Mouse (Mus musculus): ENCODE data around the gene Kcnip4.

Gene Kcnip4

GRCm38 (mm10) chr5:48583431-48583830 lies 941.3 kb downstream of the Kcnip4 start:
- DNase-seq (ENCODE audit: low spot score in 2 of 2), result no peak

- no peak for DNase-seq (ENCODE audit: low spot score in 2 of 2)
Observed at GRCm38 (mm10) chr5:48563996-48564587, 960.6 kb downstream of the Kcnip4 start.

- no peak for DNase-seq (ENCODE audit: low spot score in 2 of 2)
Observed at GRCm38 (mm10) chr5:48551753-48552152, 973.0 kb downstream of the Kcnip4 start.

GRCm38 (mm10) chr5:48545825-48546224 lies 978.9 kb downstream of the Kcnip4 start:
- no peak for DNase-seq (ENCODE audit: low spot score in 2 of 2)

GRCm38 (mm10) chr5:48544784-48545734 lies 979.6 kb downstream of the Kcnip4 start:
- no peak for DNase-seq (ENCODE audit: low spot score in 2 of 2)

GRCm38 (mm10) chr5:48518035-48518434 lies 1006.7 kb downstream of the Kcnip4 start:
- DNase-seq (ENCODE audit: low spot score in 2 of 2), result no peak

- DNase-seq (ENCODE audit: low spot score in 2 of 2), result no peak
Observed at GRCm38 (mm10) chr5:48513354-48513753, 1011.4 kb downstream of the Kcnip4 start.

GRCm38 (mm10) chr5:48511357-48511756 lies 1013.4 kb downstream of the Kcnip4 start:
- no peak for DNase-seq (ENCODE audit: low spot score in 2 of 2)

GRCm38 (mm10) chr5:48510241-48510640 lies 1014.5 kb downstream of the Kcnip4 start:
- no peak for DNase-seq (ENCODE audit: low spot score in 2 of 2)

- no peak for DNase-seq (ENCODE audit: low spot score in 2 of 2)
Observed at GRCm38 (mm10) chr5:48509194-48509930, 1015.3 kb downstream of the Kcnip4 start.

GRCm38 (mm10) chr5:48503094-48503493 lies 1021.6 kb downstream of the Kcnip4 start:
- no peak for DNase-seq (ENCODE audit: low spot score in 2 of 2)

- no peak for DNase-seq (ENCODE audit: low spot score in 2 of 2)
Observed at GRCm38 (mm10) chr5:48502442-48502841, 1022.3 kb downstream of the Kcnip4 start.

GRCm38 (mm10) chr5:48500204-48500603 lies 1024.5 kb downstream of the Kcnip4 start:
- no peak for DNase-seq (ENCODE audit: low spot score in 2 of 2)

- no peak for DNase-seq (ENCODE audit: low spot score in 2 of 2)
Observed at GRCm38 (mm10) chr5:48490864-48491477, 1033.7 kb downstream of the Kcnip4 start.

- DNase-seq (ENCODE audit: low spot score in 2 of 2), result no peak
Observed at GRCm38 (mm10) chr5:48489549-48490288, 1035.0 kb downstream of the Kcnip4 start.

- no peak for DNase-seq (ENCODE audit: low spot score in 2 of 2)
Observed at GRCm38 (mm10) chr5:48483112-48483511, 1041.6 kb downstream of the Kcnip4 start.

- no peak for DNase-seq (ENCODE audit: low spot score in 2 of 2)
Observed at GRCm38 (mm10) chr5:48460221-48460620, 1064.5 kb downstream of the Kcnip4 start.

GRCm38 (mm10) chr5:48448888-48449287 lies 1075.8 kb downstream of the Kcnip4 start:
- no peak for DNase-seq (ENCODE audit: low spot score in 2 of 2)

- DNase-seq (ENCODE audit: low spot score in 2 of 2), result peak in 1 of 2 experiments; percentile 14
Observed at GRCm38 (mm10) chr5:48430459-48430858, 1094.2 kb downstream of the Kcnip4 start.

GRCm38 (mm10) chr5:48421957-48422356 lies 1102.8 kb downstream of the Kcnip4 start:
- DNase-seq (ENCODE audit: low spot score in 2 of 2), result no peak

GRCm38 (mm10) chr5:48419741-48420140 lies 1105.0 kb downstream of the Kcnip4 start:
- DNase-seq (ENCODE audit: low spot score in 2 of 2), result no peak

Data from right cerebral cortex, postnatal 36 days (tissue).